Mouse (Mus musculus) stomach, postnatal 0 days (tissue): ENCODE measurements around the gene Tbc1d8b.
"Not testable (repeated sequence)": the region's sequence is repeated elsewhere in the genome, so short reads cannot be mapped to it uniquely, and the experiment has no call there.

Source experiments
- CTCF ChIP-seq: IDR thresholded peaks from 2 replicates; pipeline ENCODE4 v1.5.1; 2016; ENCODE audit warnings: antibody characterized with exemption, low read depth, mild to moderate bottlenecking, moderate library complexity
- EP300 ChIP-seq: optimal IDR thresholded peaks from 2 replicates; pipeline ENCODE3; 2016; ENCODE audit warnings: antibody characterized with exemption

DNA sequence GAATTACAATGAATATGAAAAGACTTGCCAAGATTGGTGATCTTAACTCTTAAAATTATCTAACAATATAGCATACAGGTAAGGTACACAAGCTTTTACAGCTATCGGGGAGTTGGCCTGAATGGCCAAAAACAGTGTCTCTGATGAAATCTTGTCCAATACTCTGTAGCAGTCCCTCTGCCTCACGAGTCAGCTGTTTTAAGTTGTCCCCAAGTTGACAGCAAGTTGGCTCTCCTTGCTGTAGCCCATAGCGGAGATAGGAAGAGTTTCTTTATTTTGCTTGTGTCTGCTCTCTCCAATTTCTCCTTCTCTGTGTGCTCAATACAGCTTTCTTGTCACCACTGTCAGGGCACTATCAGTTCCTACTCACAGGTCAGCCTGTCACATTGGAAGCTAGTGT lies 73.8 kb downstream of the Tbc1d8b start:
- TF ChIP-seq EP300, CTCF: not testable (repeated sequence)
